Mouse (Mus musculus) hindbrain, postnatal 0 days (tissue): ENCODE data around the gene Tbc1d22b. TPM values are rescaled to one million over a fixed set of nuclear protein-coding genes. Genes with fewer than 3 reads are reported as not detected.

Experiments
- ATAC-seq: fragments of 200-750 bp; cut with Nextera tagmentation; 2 replicates; pipeline ENCODE4 v1.8.0; 2017; ENCODE audit warnings: mild to moderate bottlenecking, moderate TSS enrichment, moderate library complexity
- DNase-seq: peaks from one replicate; pipeline ENCODE4 v3.0.0-alpha.2; 2015; ENCODE audit warnings: low spot score
- H3K27ac ChIP-seq: fragments of 300-500 bp; sonication (generic); 2 replicates; pipeline ENCODE4 v1.5.1; 2014; ENCODE audit warnings: mild to moderate bottlenecking
- H3K27me3 ChIP-seq: fragments of 300-500 bp; sonication (generic); 2 replicates; pipeline ENCODE4 v1.6.1; 2014; ENCODE audit warnings: low read length, mixed read lengths; ENCODE audit not compliant: insufficient read depth
- H3K36me3 ChIP-seq: fragments of 300-500 bp; sonication (generic); 2 replicates; pipeline ENCODE4 v1.6.1; 2014; ENCODE audit warnings: low read length, mixed read lengths; ENCODE audit not compliant: insufficient read depth
- H3K4me1 ChIP-seq: fragments of 300-500 bp; sonication (generic); 2 replicates; pipeline ENCODE4 v1.6.1; 2014; ENCODE audit warnings: antibody characterized with exemption, low read length, mixed read lengths; ENCODE audit not compliant: insufficient read depth
- H3K4me2 ChIP-seq: fragments of 300-500 bp; sonication (generic); 2 replicates; pipeline ENCODE4 v1.6.1; 2014; ENCODE audit warnings: low read depth, mild to moderate bottlenecking, low read length, moderate library complexity, mixed read lengths
- H3K4me3 ChIP-seq: fragments of 300-500 bp; sonication (generic); 2 replicates; pipeline ENCODE4 v1.5.1; 2014; ENCODE audit warnings: low read length
- H3K9ac ChIP-seq: fragments of 300-500 bp; sonication (generic); replicated peaks from 2 replicates; pipeline ENCODE4 v1.6.1; 2014; ENCODE audit warnings: mild to moderate bottlenecking, low read length, moderate library complexity, mixed read lengths
- H3K9me3 ChIP-seq: fragments of 300-500 bp; sonication (generic); 2 replicates; pipeline ENCODE4 v1.6.1; 2016; ENCODE audit warnings: low read length, mixed read lengths
- CTCF ChIP-seq: IDR thresholded peaks from 2 replicates; pipeline ENCODE4 v1.5.1; 2016; ENCODE audit warnings: antibody characterized with exemption, control low read depth, low read depth
- WGBS: fragments of 180-500 bp; shearing (Covaris S2); extraction: QIAGEN DNeasy Blood & Tissue Kit; methylation state at CpG from one replicate; pipeline ENCODE4 v1.1.7; 2014; 5-methylcytosine and 5-hydroxymethylcytosine counted together
- polyA plus RNA-seq: library from polyadenylated mRNA; unstranded; fragments of >200 nt; fragmentation: Nextera tagmentation; extraction: Ambion mirVana; gene quantifications from 2 replicates; pipeline ENCODE4 v1.2.1, GENCODE M21; 2015
- total RNA-seq: library from RNA; depleted of rRNA; stranded (reverse); fragments of >200 nt; gene quantifications from 2 replicates; pipeline ENCODE4 v1.2.3, GENCODE M21; 2014; rRNA removed

Gene Tbc1d22b
- total RNA-seq (39.4 and 40.4 TPM in 2 replicates), polyA plus RNA-seq (21.3 and 26.4 TPM in 2 replicates)

DNA sequence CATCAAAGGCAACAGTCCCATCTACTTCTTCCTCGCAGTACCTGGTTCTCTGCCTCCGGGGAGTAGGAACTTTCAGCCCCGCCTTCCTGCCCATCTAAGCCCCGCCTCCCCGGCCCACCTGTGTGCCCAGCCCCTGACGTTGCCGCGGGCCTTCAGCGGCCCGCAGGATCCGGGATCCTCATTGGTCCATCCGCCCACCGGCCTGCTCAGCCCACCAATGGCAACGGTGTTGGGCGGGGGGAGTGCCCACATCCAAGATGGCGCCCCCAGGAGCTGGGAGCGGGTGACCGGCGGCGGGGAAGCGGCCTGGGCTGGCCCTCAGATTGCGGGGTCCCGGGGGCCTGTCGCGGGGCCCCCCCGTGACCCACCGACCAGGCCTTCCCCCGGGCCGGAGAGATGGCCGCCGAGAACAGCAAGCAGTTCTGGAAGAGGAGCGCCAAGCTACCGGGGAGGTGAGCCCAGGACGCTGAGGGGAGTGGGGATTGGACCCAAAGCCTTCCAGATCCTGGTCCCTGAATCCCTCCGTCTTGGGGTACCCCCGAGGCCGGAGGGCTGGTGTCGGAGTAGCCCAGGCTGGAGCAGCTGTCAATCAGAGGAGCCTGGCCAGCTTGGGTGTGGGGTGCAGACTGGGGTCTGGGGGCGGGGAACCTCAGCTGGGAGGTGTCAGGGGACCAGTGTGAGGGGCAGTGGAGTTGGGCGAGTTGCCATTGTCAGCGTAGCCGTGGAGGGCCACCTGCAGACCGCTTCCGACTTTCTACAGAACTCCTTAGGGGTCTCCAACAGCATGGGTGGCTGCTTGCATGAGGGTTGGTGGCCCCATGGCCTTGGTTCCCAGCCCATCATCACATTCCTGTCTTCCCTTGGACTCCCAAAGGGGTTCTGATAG lies at the start of gene Tbc1d22b, which contains the start of gene Gm17657:
Gene Tbc1d22b, plus strand, starts transcription at position 243 of the 886 bp plus-strand sequence.
Gene Gm17657, minus strand, starts transcription at position 96 of the 886 bp plus-strand sequence.
- H3K9me3 ChIP-seq: no peaks in the 10 kb centered on the region
- H3K4me3 ChIP-seq: peak within 1 kb of the TSS; percentile 85
- DNase-seq: peak; percentile 96
- H3K27me3 ChIP-seq: no peaks in the 10 kb centered on the region
- H3K4me1 ChIP-seq: peaks cover 12% of the 10 kb centered on the region; the same call in 1 of the 2 replicates
- H3K9ac ChIP-seq: peak within 1 kb of the TSS; percentile 95
- WGBS: under 1% methylated on average over 41 of the region's 44 CpGs
- ATAC-seq: peak; percentile 99
- H3K4me2 ChIP-seq: peak within 1 kb of the TSS; percentile 91
- H3K36me3 ChIP-seq: no peaks in the 10 kb centered on the region
- no peak for TF ChIP-seq CTCF
- H3K27ac ChIP-seq: peak within 1 kb of the TSS; percentile 64

GRCm38 (mm10) chr17:29500243-29500740 lies 49.3 kb upstream of the Tbc1d22b start:
- no peaks in the 10 kb centered on the region for H3K27me3 ChIP-seq
- no peak overlapping the region for H3K27ac ChIP-seq
- 83% methylated on average over 7 of the region's 7 CpGs for WGBS
- H3K36me3 ChIP-seq: no peaks in the 10 kb centered on the region
- no peaks in the 10 kb centered on the region for H3K4me1 ChIP-seq
- TF ChIP-seq CTCF: no peak
- no peaks in the 10 kb centered on the region for H3K9me3 ChIP-seq
- no peak for DNase-seq
- no peak overlapping the region for H3K9ac ChIP-seq
- ATAC-seq: no peak
- no peak overlapping the region for H3K4me3 ChIP-seq
- no peak overlapping the region for H3K4me2 ChIP-seq

- H3K27ac ChIP-seq: no peak overlapping the region
- no peak overlapping the region for H3K9ac ChIP-seq
- TF ChIP-seq CTCF: no peak
- H3K27me3 ChIP-seq: no peaks in the 10 kb centered on the region
- no peak overlapping the region for H3K4me2 ChIP-seq
- no peaks in the 10 kb centered on the region for H3K36me3 ChIP-seq
- peak; percentile 18; the same call in 1 of the 2 replicates for ATAC-seq
- DNase-seq: no peak
- no peaks in the 10 kb centered on the region for H3K4me1 ChIP-seq
- 77% methylated on average over 17 of the region's 17 CpGs for WGBS
- H3K9me3 ChIP-seq: no peaks in the 10 kb centered on the region
- H3K4me3 ChIP-seq: no peak overlapping the region
Measured at GRCm38 (mm10) chr17:29500802-29501469, 48.6 kb upstream of the Tbc1d22b start.

DNA sequence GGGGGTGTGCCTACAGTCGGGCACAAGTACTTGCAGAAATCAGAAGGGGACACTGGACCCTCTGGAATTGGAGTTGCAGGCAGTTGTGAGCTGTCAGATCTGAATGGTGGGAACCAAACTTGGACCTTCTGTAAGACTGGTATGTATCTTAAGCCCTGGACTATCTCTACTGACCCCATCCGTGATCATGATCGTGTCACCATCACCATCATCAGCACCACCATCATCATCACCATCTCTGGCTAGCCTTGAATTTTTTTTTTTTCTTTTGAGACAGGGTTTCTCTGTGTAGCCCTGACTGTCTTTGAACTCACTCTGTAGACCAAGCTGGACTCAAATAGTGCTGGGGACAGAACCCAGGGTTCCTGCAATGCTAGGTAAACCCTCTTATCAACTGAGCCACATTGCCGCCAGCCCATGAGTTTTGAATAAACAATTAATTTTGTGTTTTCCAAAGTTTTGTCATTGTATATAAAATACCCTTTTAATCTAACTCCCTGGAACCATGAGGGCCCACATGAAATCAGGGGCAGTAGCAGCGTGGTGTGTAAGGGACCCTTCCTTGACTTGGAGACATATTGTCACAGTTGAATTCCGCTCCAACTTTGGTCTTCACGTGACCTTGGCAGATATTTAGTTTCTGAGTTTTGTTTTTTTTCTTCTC lies 47.4 kb upstream of the Tbc1d22b start:
- ATAC-seq (no peak), DNase-seq (no peak)
- WGBS: 77% methylated on average over 7 of the region's 7 CpGs
- Histone ChIP-seq H3K4me3 (no peak overlapping the region), H3K27me3 (no peaks in the 10 kb centered on the region), H3K4me1 (no peaks in the 10 kb centered on the region), H3K27ac (no peak overlapping the region), H3K9me3 (no peaks in the 10 kb centered on the region), H3K4me2 (no peak overlapping the region), H3K36me3 (no peaks in the 10 kb centered on the region), H3K9ac (no peak overlapping the region)
- no peak for TF ChIP-seq CTCF

- H3K9ac ChIP-seq: no peak overlapping the region; the same call in 1 of the 2 replicates
- no peak for DNase-seq
- H3K27ac ChIP-seq: no peak overlapping the region
- WGBS: 16% methylated on average over 32 of the region's 32 CpGs
- H3K27me3 ChIP-seq: no peaks in the 10 kb centered on the region
- H3K4me1 ChIP-seq: no peaks in the 10 kb centered on the region
- no peaks in the 10 kb centered on the region for H3K36me3 ChIP-seq
- H3K9me3 ChIP-seq: no peaks in the 10 kb centered on the region
- H3K4me2 ChIP-seq: peak overlapping the region; percentile 38; the same call in 1 of the 2 replicates
- H3K4me3 ChIP-seq: no peak overlapping the region
- TF ChIP-seq CTCF: no peak
- no peak for ATAC-seq
Measured at GRCm38 (mm10) chr17:29502669-29503665, 46.6 kb upstream of the Tbc1d22b start.
